Mouse (Mus musculus) CH12.LX (cell line): Measurements from ENCODE around the gene Ephx1. TPM values are rescaled to one million over a fixed set of nuclear protein-coding genes. Genes with fewer than 3 reads are reported as not detected.

Experiments used
- DNase-seq: peaks from one replicate; pipeline ENCODE4 v3.0.0-alpha.2; 2013; ENCODE audit errors: extremely low read depth
- H3K27ac ChIP-seq: 2 replicates; pipeline ENCODE4 v1.5.1; 2012; ENCODE audit warnings: low read depth, mild to moderate bottlenecking, control low read depth, moderate library complexity; ENCODE audit not compliant: insufficient read depth
- H3K27me3 ChIP-seq: replicated peaks from 2 replicates; pipeline ENCODE3; 2012; ENCODE audit warnings: inconsistent platforms
- H3K36me3 ChIP-seq, 2 experiments: replicated peaks in 1 of 2; 2 replicates each; pipeline versions ENCODE3 to v1.6.1; 2012; ENCODE audit warnings: inconsistent platforms in 1 of 2, low read length in 1 of 2, mild to moderate bottlenecking in 1 of 2, mixed read lengths in 1 of 2, moderate library complexity in 1 of 2; ENCODE audit not compliant: control insufficient read depth in 1 of 2, insufficient read depth in 1 of 2
- H3K4me1 ChIP-seq, 2 experiments: 2 replicates each; pipeline ENCODE4 v1.6.1; 2012; ENCODE audit warnings: inconsistent platforms in 1 of 2, moderate library complexity in 1 of 2; ENCODE audit not compliant: insufficient read depth in 2 of 2, control insufficient read depth in 1 of 2
- H3K4me2 ChIP-seq: 2 replicates; pipeline ENCODE4 v1.6.1; 2012; ENCODE audit warnings: low read depth, mild to moderate bottlenecking, control low read depth; ENCODE audit not compliant: poor library complexity, insufficient read depth, severe bottlenecking
- H3K4me3 ChIP-seq, 3 experiments: fragments of 150-350 bp in 1 of 3; sonication (generic) in 1 of 3; replicated peaks in 1 of 3; 2 replicates each; pipeline versions ENCODE3 to v1.5.1; 2011 to 2012; ENCODE audit warnings: low read depth in 2 of 3, low read length in 2 of 3, mild to moderate bottlenecking in 2 of 3, moderate library complexity in 2 of 3, control low read depth in 1 of 3, improper control_type of control experiment in 1 of 3, inconsistent platforms in 1 of 3, mixed read lengths in 1 of 3; ENCODE audit not compliant: poor library complexity in 1 of 3
- H3K79me2 ChIP-seq: replicated peaks from 2 replicates; pipeline ENCODE4 v1.6.1; 2012; ENCODE audit warnings: mild to moderate bottlenecking, moderate library complexity; ENCODE audit not compliant: control insufficient read depth, poor library complexity, insufficient read depth, severe bottlenecking; ENCODE audit errors: extremely low read depth
- H3K9ac ChIP-seq: 2 replicates; pipeline ENCODE4 v1.6.1; 2012; ENCODE audit warnings: low read depth, mild to moderate bottlenecking, control low read depth, moderate library complexity; ENCODE audit not compliant: insufficient read depth
- H3K9me3 ChIP-seq: replicated peaks from 2 replicates; pipeline ENCODE3; 2012; ENCODE audit warnings: low read length, inconsistent platforms, mixed read lengths
- CHD1 ChIP-seq: IDR thresholded peaks from 2 replicates; pipeline ENCODE4 v1.6.1; 2012; ENCODE audit warnings: low read depth, low read length, improper control_type of control experiment, inconsistent platforms
- CHD2 ChIP-seq: IDR thresholded peaks from 2 replicates; pipeline ENCODE4 v1.6.1; 2011; ENCODE audit warnings: low read length, improper control_type of control experiment
- CTCF ChIP-seq, 2 experiments: IDR thresholded peaks in 1 of 2; conservative IDR thresholded peaks in 1 of 2; 2 replicates each; pipeline ENCODE4 v1.5.1; 2011 to 2012; ENCODE audit warnings: low read depth in 2 of 2, low read length in 2 of 2, improper control_type of control experiment in 1 of 2, inconsistent platforms in 1 of 2, mild to moderate bottlenecking in 1 of 2, moderate library complexity in 1 of 2
- E2F4 ChIP-seq: IDR thresholded peaks from 2 replicates; pipeline ENCODE4 v1.6.1; 2011; ENCODE audit warnings: low read depth, low read length, improper control_type of control experiment; ENCODE audit not compliant: insufficient replicate concordance
- ELF1 ChIP-seq: IDR thresholded peaks from 2 replicates; pipeline ENCODE4 v1.6.1; 2014; ENCODE audit warnings: low read depth, mild to moderate bottlenecking, inconsistent platforms, low read length, improper control_type of control experiment
- EP300 ChIP-seq: IDR thresholded peaks from 2 replicates; pipeline ENCODE4 v1.6.1; 2011; ENCODE audit warnings: low read length, improper control_type of control experiment
- GABPA ChIP-seq: IDR thresholded peaks from 2 replicates; pipeline ENCODE4 v1.6.1; 2012; ENCODE audit warnings: low read depth, low read length, improper control_type of control experiment, inconsistent platforms; ENCODE audit not compliant: insufficient replicate concordance
- IRF4 ChIP-seq: IDR thresholded peaks from 2 replicates; pipeline ENCODE4 v1.6.1; 2014; ENCODE audit warnings: low read depth, mild to moderate bottlenecking, inconsistent platforms, low read length, improper control_type of control experiment
- JUN ChIP-seq: IDR thresholded peaks from 2 replicates; pipeline ENCODE4 v1.6.1; 2011; ENCODE audit warnings: low read depth, mild to moderate bottlenecking, low read length, improper control_type of control experiment, moderate library complexity; ENCODE audit not compliant: insufficient read depth
- JUND ChIP-seq: conservative IDR thresholded peaks from 2 replicates; pipeline ENCODE4 v1.6.1; 2011; ENCODE audit warnings: low read depth, low read length, improper control_type of control experiment
- MAZ ChIP-seq: IDR thresholded peaks from 2 replicates; pipeline ENCODE4 v1.6.1; 2012; ENCODE audit warnings: low read depth, mild to moderate bottlenecking, inconsistent platforms, low read length, improper control_type of control experiment, moderate library complexity
- MEF2A ChIP-seq: IDR thresholded peaks from 2 replicates; pipeline ENCODE4 v1.6.1; 2014; ENCODE audit warnings: low read depth, mild to moderate bottlenecking, inconsistent platforms, low read length, improper control_type of control experiment, borderline replicate concordance
- MXI1 ChIP-seq: IDR thresholded peaks from 2 replicates; pipeline ENCODE4 v1.6.1; 2011; ENCODE audit warnings: mild to moderate bottlenecking, low read depth, low read length, improper control_type of control experiment
- NELFE ChIP-seq: IDR thresholded peaks from 2 replicates; pipeline ENCODE4 v1.6.1; 2011; ENCODE audit warnings: low read depth, low read length, improper control_type of control experiment
- PAX5 ChIP-seq: IDR thresholded peaks from 2 replicates; pipeline ENCODE4 v1.6.1; 2012; ENCODE audit warnings: low read length, inconsistent platforms, mixed read lengths
- POLR2A ChIP-seq: IDR thresholded peaks from 2 replicates; pipeline ENCODE4 v1.6.1; 2011; ENCODE audit warnings: low read depth, mild to moderate bottlenecking, improper control_type of control experiment, low read length
- POLR2AphosphoS2 ChIP-seq: IDR thresholded peaks from 2 replicates; pipeline ENCODE4 v1.6.1; 2011; ENCODE audit warnings: low read depth, low read length, improper control_type of control experiment
- RAD21 ChIP-seq: IDR thresholded peaks from 2 replicates; pipeline ENCODE4 v1.6.1; 2011; ENCODE audit warnings: low read depth, mild to moderate bottlenecking, low read length, improper control_type of control experiment, moderate library complexity
- RCOR1 ChIP-seq: conservative IDR thresholded peaks from 2 replicates; pipeline ENCODE4 v1.6.1; 2012; ENCODE audit warnings: low read depth, mild to moderate bottlenecking, inconsistent platforms, low read length, improper control_type of control experiment
- SIN3A ChIP-seq: IDR thresholded peaks from 2 replicates; pipeline ENCODE4 v1.6.1; 2012; ENCODE audit warnings: low read length, improper control_type of control experiment, inconsistent platforms
- TBP ChIP-seq: conservative IDR thresholded peaks from 2 replicates; pipeline ENCODE4 v1.6.1; 2011; ENCODE audit warnings: low read depth, low read length, improper control_type of control experiment
- TCF12 ChIP-seq: IDR thresholded peaks from 2 replicates; pipeline ENCODE4 v1.6.1; 2014; ENCODE audit warnings: low read depth, mild to moderate bottlenecking, inconsistent platforms, low read length, improper control_type of control experiment
- UBTF ChIP-seq: IDR thresholded peaks from 2 replicates; pipeline ENCODE4 v1.6.1; 2012; ENCODE audit warnings: low read depth, mild to moderate bottlenecking, inconsistent platforms, low read length, improper control_type of control experiment, moderate library complexity
- USF1 ChIP-seq: IDR thresholded peaks from 2 replicates; pipeline ENCODE4 v1.6.1; 2014; ENCODE audit warnings: low read depth, mild to moderate bottlenecking, inconsistent platforms, low read length, improper control_type of control experiment
- USF2 ChIP-seq: conservative IDR thresholded peaks from 2 replicates; pipeline ENCODE4 v1.6.1; 2011; ENCODE audit warnings: low read depth, low read length, improper control_type of control experiment
- ZC3H11A ChIP-seq: IDR thresholded peaks from 2 replicates; pipeline ENCODE4 v1.6.1; 2012; ENCODE audit warnings: low read depth, mild to moderate bottlenecking, inconsistent platforms, low read length, improper control_type of control experiment
- ZMIZ1 ChIP-seq: IDR thresholded peaks from 2 replicates; pipeline ENCODE4 v1.6.1; 2012; ENCODE audit warnings: low read depth, mild to moderate bottlenecking, inconsistent platforms, low read length, improper control_type of control experiment
- dilution Hi-C: fragments of 300-500 bp; cut with MboI; formaldehyde crosslinking; loops from 2 replicates; pipeline ENCODE4 v1.14.3; 2020; ENCODE audit warnings: low sequenced_read_pairs; ENCODE audit not compliant: extremely low pct_unique_long_range_greater_than_20kb, extremely low pct_ligation_motif_present
- in situ Hi-C: fragments of 300-500 bp; cut with MboI; formaldehyde crosslinking; loops from 3 replicates; pipeline ENCODE4 v1.14.3; 2019; ENCODE audit warnings: low sequenced_read_pairs, low pct_ligation_motif_present, low pct_unique_long_range_greater_than_20kb, mixed read lengths
- polyA plus RNA-seq: library from polyadenylated mRNA; unstranded; fragments of >175 nt; gene quantifications from 2 replicates; pipeline ENCODE4 v1.2.1, GENCODE M21; 2012; ENCODE audit warnings: low read depth; ENCODE audit not compliant: insufficient read length
- total RNA-seq, 2 experiments: library from RNA; depleted of rRNA; stranded (reverse); fragments of 300-350 nt in 1 of 2; fragments of >200 nt in 1 of 2; gene quantifications; 2 replicates each; pipeline ENCODE4 v1.2.3; 2012 to 2014

Gene Ephx1
- total and polyA plus RNA-seq, 3 experiments, result 10.7 to 20.7 (median 12.0) TPM

- in situ Hi-C loops (no loop called here), dilution Hi-C loops (no loop called here)
- H3K36me3 ChIP-seq, result peaks cover 3 to 31% of the 10 kb centered on the region in 2 experiments
- H3K4me3 ChIP-seq, result no peak overlapping the region
- no peak overlapping the region for H3K9ac ChIP-seq
- H3K27ac ChIP-seq, result no peak overlapping the region
- TF ChIP-seq USF1 (no peak), UBTF (no peak)
- H3K79me2 ChIP-seq, result no peaks in the 10 kb centered on the region
- H3K4me1 ChIP-seq, result peaks cover under 1 to 7% of the 10 kb centered on the region in 2 experiments
- H3K27me3 ChIP-seq, result no peaks in the 10 kb centered on the region
- H3K4me2 ChIP-seq, result no peak overlapping the region
- no peaks in the 10 kb centered on the region for H3K9me3 ChIP-seq
- no peak for DNase-seq
These were observed 53.4 kb downstream of the Ephx1 start for GRCm38 (mm10) chr1:180967261-180967660.

DNA sequence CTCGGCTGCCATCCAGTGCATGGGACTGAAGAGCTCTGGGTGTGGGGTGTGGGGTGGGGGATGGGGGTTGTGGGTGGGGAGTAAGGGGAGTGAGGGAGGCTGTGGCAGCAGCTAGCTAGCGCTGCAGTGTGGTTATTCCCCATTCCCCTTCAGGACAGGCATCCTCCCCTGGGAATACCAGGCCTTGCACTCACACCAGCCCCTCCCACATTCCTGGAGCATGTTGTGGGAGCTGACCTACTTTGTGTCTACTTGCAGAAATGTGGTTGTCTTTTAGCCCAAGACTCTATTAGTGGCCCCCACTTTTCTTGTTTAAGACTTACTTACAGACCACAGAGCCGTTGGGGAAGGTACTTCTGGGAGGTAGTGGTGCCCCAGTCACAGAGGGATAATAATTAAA lies 54.2 kb downstream of the Ephx1 start:
- dilution Hi-C loops, result no loop called here
- Histone ChIP-seq H3K4me3 (no peak overlapping the region), H3K36me3 (peaks cover 3 to 35% of the 10 kb centered on the region in 2 experiments), H3K4me2 (no peak overlapping the region), H3K27me3 (no peaks in the 10 kb centered on the region), H3K27ac (no peak overlapping the region), H3K79me2 (no peaks in the 10 kb centered on the region), H3K4me1 (peaks cover 0 to under 1% of the 10 kb centered on the region in 2 experiments; a peak in 1 of 4 replicates), H3K9ac (no peak overlapping the region), H3K9me3 (no peaks in the 10 kb centered on the region)
- no peak for DNase-seq
- no peak for TF ChIP-seq JUND
- no peak for TF ChIP-seq POLR2AphosphoS2
- no peak for TF ChIP-seq ELF1
- TF ChIP-seq IRF4, result no peak
- no peak for TF ChIP-seq TCF12
- no peak for TF ChIP-seq MXI1
- TF ChIP-seq NELFE, result no peak
- no peak for TF ChIP-seq PAX5
- TF ChIP-seq EP300, result no peak
- TF ChIP-seq GABPA, result no peak
- no peak for TF ChIP-seq POLR2A
- no peak for TF ChIP-seq SIN3A
- in situ Hi-C loops, result no loop called here

GRCm38 (mm10) chr1:180965786-180966185 lies 54.9 kb downstream of the Ephx1 start:
- no peak overlapping the region for H3K9ac ChIP-seq
- peaks cover 3 to 39% of the 10 kb centered on the region in 2 experiments for H3K36me3 ChIP-seq
- no peak overlapping the region for H3K4me2 ChIP-seq
- H3K27me3 ChIP-seq, result no peaks in the 10 kb centered on the region
- H3K4me1 ChIP-seq, result no peaks in the 10 kb centered on the region
- no peak overlapping the region for H3K4me3 ChIP-seq
- TF ChIP-seq ZMIZ1, result no peak
- no peak for TF ChIP-seq MEF2A
- TF ChIP-seq CHD2, result no peak
- TF ChIP-seq JUN, result no peak
- no peak for TF ChIP-seq RCOR1
- TF ChIP-seq UBTF, result no peak
- no peak for TF ChIP-seq TBP
- TF ChIP-seq GABPA, result no peak
- TF ChIP-seq ELF1, result no peak
- no peak for TF ChIP-seq E2F4
- no peak for TF ChIP-seq MXI1
- TF ChIP-seq USF2, result no peak
- no peak for TF ChIP-seq ZC3H11A
- no peak for TF ChIP-seq CHD1
- TF ChIP-seq PAX5, result no peak
- TF ChIP-seq RAD21, result no peak
- TF ChIP-seq MAZ, result no peak
- TF ChIP-seq SIN3A, result no peak
- TF ChIP-seq CTCF (conservative IDR thresholded peaks at IDR 0.05 in 1 of 2, IDR thresholded peaks at IDR 0.05 in 1 of 2; ENCODE audit: low read depth in 2 of 2, low read length in 2 of 2), result no peak
- no peak overlapping the region for H3K27ac ChIP-seq
- H3K79me2 ChIP-seq, result no peaks in the 10 kb centered on the region
- dilution Hi-C loops (no loop called here), in situ Hi-C loops (no loop called here)
- DNase-seq, result no peak
- no peaks in the 10 kb centered on the region for H3K9me3 ChIP-seq
